13 mouse cellular contexts compared by ENCODE assay signal in genomic region chr16:43561956-43562355, GRCm38 (mm10).
DNase-seq lines count a peak whose midpoint lies in the region; ATAC-seq and TF ChIP-seq lines count a peak whose summit lies in the region.
"Had no signal": no experiment of that assay in that cellular context is flagged by ENCODE, and none has a peak within 500 bp of the region (broad histone marks: within the 10 kb centered on the region; RNA-seq: fewer than 3 reads in every experiment).

No protein-coding gene starts in this region.

- H3K9ac ChIP-seq in liver, adult 2 months (ENCODE audit: low read depth, low read length) = no peak overlapping the region
- no peak overlapping the region for H3K9ac ChIP-seq in CH12.LX (ENCODE audit: insufficient read depth, low read depth)
- H3K9ac ChIP-seq: heart, embryonic 12.5 days; hindbrain, embryonic 12.5 days; liver, embryonic 13.5 days had no signal

- 85% methylated on average over 4 of the region's 4 CpGs for WGBS in cerebellum, adult 2 months
- 90% methylated on average over 4 of the region's 4 CpGs for WGBS in liver, adult 2 months

- dilution Hi-C loops in CH12.LX (cut with MboI; ENCODE audit: extremely low pct_ligation_motif_present, extremely low pct_unique_long_range_greater_than_20kb, low sequenced_read_pairs) = no loop called here

- in situ Hi-C loops in CH12.LX (cut with MboI; ENCODE audit: low pct_ligation_motif_present, low pct_unique_long_range_greater_than_20kb, low sequenced_read_pairs) = no loop called here

- TF ChIP-seq EP300 in CH12.LX (IDR thresholded peaks at IDR 0.05; ENCODE audit: low read length) = no peak

- H3K4me2 ChIP-seq in CH12.LX (ENCODE audit: insufficient read depth, low read depth, poor library complexity, severe bottlenecking) = peak overlapping the region; percentile 5; the same call in 1 of the 2 replicates
- H3K4me2 ChIP-seq: heart, embryonic 12.5 days; hindbrain, embryonic 12.5 days; liver, embryonic 13.5 days had no signal

- peaks cover 9% of the 10 kb centered on the region; the same call in 1 of the 2 replicates for H3K79me2 ChIP-seq in liver, adult 2 months (ENCODE audit: control insufficient read depth, insufficient read depth, low read length)
- H3K79me2 ChIP-seq in CH12.LX (replicated peaks; ENCODE audit: control insufficient read depth, extremely low read depth, insufficient read depth, poor library complexity, severe bottlenecking) = peaks cover 80% of the 10 kb centered on the region

- peak; percentile 17; the same call in 1 of the 2 replicates for TF ChIP-seq CTCF in cerebellum, adult 2 months (IDR thresholded peaks at IDR 0.05; ENCODE audit: borderline replicate concordance, insufficient read depth, low read depth, low read length)
- TF ChIP-seq CTCF in liver, adult 2 months (IDR thresholded peaks at IDR 0.05; ENCODE audit: low read depth, low read length) = peak; percentile 39; the same call in 1 of the 2 replicates
- TF ChIP-seq CTCF in CH12.LX (conservative IDR thresholded peaks at IDR 0.05 in 1 of 2, IDR thresholded peaks at IDR 0.05 in 1 of 2; ENCODE audit: low read depth in 2 of 2, low read length in 2 of 2) = peak; percentile 60 to 71
- TF ChIP-seq CTCF in brain, embryonic 14.5 days (IDR thresholded peaks at IDR 0.05; ENCODE audit: borderline replicate concordance, extremely low read depth, insufficient read depth, insufficient read length) = peak; percentile 37; the same call in 1 of the 2 replicates

- ATAC-seq in megakaryocyte progenitor cell, adult 5-6 weeks (replicated peaks; ENCODE audit: poor library complexity) = no peak

- H3K9me3 ChIP-seq in CH12.LX (replicated peaks; ENCODE audit: low read length) = no peaks in the 10 kb centered on the region
- H3K9me3 ChIP-seq: heart, embryonic 12.5 days; hindbrain, embryonic 12.5 days; liver, embryonic 13.5 days had no signal

- H3K27me3 ChIP-seq in cerebellum, adult 2 months (ENCODE audit: control insufficient read depth, insufficient read depth, low read length) = no peaks in the 10 kb centered on the region
- H3K27me3 ChIP-seq in liver, adult 2 months (ENCODE audit: control insufficient read depth, insufficient read depth, low read length) = no peaks in the 10 kb centered on the region
- no peaks in the 10 kb centered on the region for H3K27me3 ChIP-seq in CH12.LX (replicated peaks)
- H3K27me3 ChIP-seq: heart, embryonic 12.5 days; hindbrain, embryonic 12.5 days; liver, embryonic 13.5 days had no signal

- TF ChIP-seq POLR2A in cerebellum, adult 2 months (IDR thresholded peaks at IDR 0.05; ENCODE audit: borderline replicate concordance, insufficient read depth, low read length) = no peak
- no peak for TF ChIP-seq POLR2A in liver, adult 2 months (IDR thresholded peaks at IDR 0.05; ENCODE audit: extremely low read depth, insufficient read depth, low read length)
- no peak for TF ChIP-seq POLR2A in CH12.LX (IDR thresholded peaks at IDR 0.05; ENCODE audit: low read depth, low read length)
- TF ChIP-seq POLR2A in brain, embryonic 14.5 days (IDR thresholded peaks at IDR 0.05; ENCODE audit: borderline replicate concordance, extremely low read depth, insufficient read depth, insufficient read length, poor library complexity, severe bottlenecking) = no peak

- no peak overlapping the region for H3K27ac ChIP-seq in cerebellum, adult 2 months (ENCODE audit: insufficient read depth, low read length)
- no peak overlapping the region for H3K27ac ChIP-seq in liver, adult 2 months (replicated peaks; ENCODE audit: insufficient read depth, low read depth, low read length)
- H3K27ac ChIP-seq in CH12.LX (ENCODE audit: insufficient read depth, low read depth) = no peak overlapping the region
- H3K27ac ChIP-seq: hindbrain, embryonic 12.5 days; liver, embryonic 13.5 days had no signal

- H3K4me1 ChIP-seq in cerebellum, adult 2 months (ENCODE audit: control insufficient read depth, insufficient read depth, low read length) = peaks cover 6% of the 10 kb centered on the region; the same call in 1 of the 2 replicates
- H3K4me1 ChIP-seq in liver, adult 2 months (ENCODE audit: control insufficient read depth, insufficient read depth, low read length) = no peaks in the 10 kb centered on the region
- peaks cover 9 to 65% of the 10 kb centered on the region in 2 experiments for H3K4me1 ChIP-seq in CH12.LX (ENCODE audit: control insufficient read depth in 1 of 2, insufficient read depth in 2 of 2)
- H3K4me1 ChIP-seq: liver, embryonic 13.5 days had no signal

- DNase-seq in cerebellum, adult 2 months = no peak
- DNase-seq in cerebellum, adult 9-11 months = no peak
- DNase-seq in liver, adult 2 months (ENCODE audit: extremely low read depth, low read depth, low spot score) = no peak
- DNase-seq in liver (no peak), CH12.LX (ENCODE audit: extremely low read depth) (peak; percentile 55)
- DNase-seq in brain, embryonic 14.5 days (ENCODE audit: low read depth) = no peak
- DNase-seq in layer of hippocampus, adult 9-10 months (ENCODE audit: low spot score) = no peak
- DNase-seq: liver, embryonic 13.5 days; spleen, adult 18-20 months had no signal

- H3K36me3 ChIP-seq in liver, adult 2 months (ENCODE audit: control insufficient read depth, insufficient read depth, low read length) = peaks cover 4% of the 10 kb centered on the region; the same call in 1 of the 2 replicates
- H3K36me3 ChIP-seq in CH12.LX (replicated peaks in 1 of 2; ENCODE audit: control insufficient read depth in 1 of 2, insufficient read depth in 1 of 2, low read length in 1 of 2) = peaks cover 39 to 74% of the 10 kb centered on the region in 2 experiments
- H3K36me3 ChIP-seq: heart, embryonic 12.5 days; hindbrain, embryonic 12.5 days; liver, embryonic 13.5 days had no signal

- no peak; the same call in none of the 2 replicates for TF ChIP-seq RAD21 in CH12.LX (IDR thresholded peaks at IDR 0.05; ENCODE audit: low read depth, low read length)

- H3K4me3 ChIP-seq in cerebellum, adult 2 months (replicated peaks; ENCODE audit: insufficient read depth, low read depth, low read length) = no peak overlapping the region
- no peak overlapping the region for H3K4me3 ChIP-seq in liver, adult 2 months (ENCODE audit: insufficient read depth, low read depth, low read length)
- H3K4me3 ChIP-seq in CH12.LX (replicated peaks in 1 of 3; ENCODE audit: low read depth in 2 of 3, low read length in 2 of 3, poor library complexity in 1 of 3) = no peak overlapping the region
- H3K4me3 ChIP-seq: erythroblast, embryonic 14.5 days; heart, embryonic 12.5 days; hindbrain, embryonic 12.5 days; liver, embryonic 13.5 days had no signal

TF ChIP-seq in CH12.LX, 34 proteins besides CTCF, POLR2A, EP300 and RAD21:
- no peak for TF ChIP-seq PAX5 (IDR thresholded peaks at IDR 0.05; ENCODE audit: low read length)
- no peak for TF ChIP-seq KAT2A (IDR thresholded peaks at IDR 0.05; ENCODE audit: insufficient replicate concordance, low read length)
- TF ChIP-seq E2F4 (IDR thresholded peaks at IDR 0.05; ENCODE audit: insufficient replicate concordance, low read depth, low read length) = no peak
- no peak for TF ChIP-seq POLR2AphosphoS2 (IDR thresholded peaks at IDR 0.05; ENCODE audit: low read depth, low read length)
- TF ChIP-seq UBTF (IDR thresholded peaks at IDR 0.05; ENCODE audit: low read depth, low read length) = no peak
- TF ChIP-seq MAZ (IDR thresholded peaks at IDR 0.05; ENCODE audit: low read depth, low read length) = no peak
